Mouse (Mus musculus) retina, embryonic 14.5 days (tissue): ENCODE measurements at regions not wholly inside any gene's neighbourhood (a gene's known extent, or its start where the extent isn't known, plus 50 kb on each side); places are given as distances from the start of the nearest gene placed in this dataset.
A peak's percentile ranks its signal among the peaks of the same experiment; 100 is the strongest.

Source experiments
- DNase-seq: peaks from one replicate; pipeline ENCODE4 v3.0.0-alpha.2; 2015; ENCODE audit warnings: low spot score

GRCm38 (mm10) chr9:47276303-47277005, 253.5 kb upstream of the Cadm1 start:
- DNase-seq, result peak; percentile 62

- no peak for DNase-seq
These were observed 250.6 kb upstream of the Cadm1 start for GRCm38 (mm10) chr9:47279410-47279809.

DNA sequence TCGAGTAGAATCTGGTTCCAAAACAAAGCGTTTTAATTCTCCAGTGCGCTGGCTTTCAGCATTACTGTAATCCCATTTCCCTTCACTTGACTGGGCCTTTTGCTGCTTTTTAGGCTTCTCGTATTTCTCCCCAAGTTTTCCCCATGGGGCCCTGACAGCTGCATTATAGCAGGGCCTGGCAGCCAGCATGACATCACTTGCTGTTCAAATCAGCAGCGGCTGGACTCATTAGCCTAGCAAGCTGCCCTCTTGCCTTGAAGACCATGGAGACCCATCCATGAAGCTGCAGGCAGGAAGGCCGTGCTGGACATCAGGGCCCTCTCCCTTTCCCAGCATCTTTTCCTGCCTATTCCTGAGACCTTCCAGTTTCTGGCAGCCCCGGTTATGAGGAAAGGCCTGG, 249.8 kb upstream of the Cadm1 start:
- DNase-seq, result peak; percentile 86

- peak; percentile 65 for DNase-seq
These were observed 249.4 kb upstream of the Cadm1 start for GRCm38 (mm10) chr9:47280598-47280997.

DNA sequence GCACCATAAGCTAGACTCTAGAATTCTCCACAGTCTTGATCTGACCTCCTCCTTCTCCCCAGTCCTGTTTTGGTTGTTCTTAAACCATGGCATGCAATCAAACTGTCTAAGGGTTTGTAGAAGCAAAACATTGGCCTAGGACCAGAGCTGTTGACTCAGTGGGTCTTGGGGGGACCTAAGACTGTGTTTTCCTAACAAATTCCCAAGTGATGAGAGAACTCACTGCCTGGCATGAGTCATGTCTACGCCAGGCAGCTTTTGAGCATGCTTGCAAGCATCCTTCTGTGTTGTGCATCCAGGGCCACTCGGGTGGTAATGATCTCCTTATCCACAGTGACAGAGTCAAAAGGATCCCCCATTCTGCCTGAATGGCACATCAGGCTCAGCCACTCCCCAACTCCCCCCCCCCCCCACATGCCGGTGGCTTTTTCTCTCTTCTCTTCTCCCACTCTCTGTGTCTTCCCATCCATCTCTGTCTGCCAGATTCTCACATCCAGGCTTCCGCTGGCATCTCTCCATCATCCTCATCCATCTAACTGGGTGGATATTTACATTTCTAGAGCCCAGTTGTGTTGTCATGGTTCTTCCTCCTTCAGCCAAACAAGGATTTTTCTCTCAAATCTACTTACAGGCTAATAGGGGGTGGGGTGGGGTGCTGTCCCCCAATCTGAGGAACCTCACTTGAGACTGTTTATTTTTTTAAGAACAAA, 246.1 kb upstream of the Cadm1 start:
- no peak for DNase-seq

DNA sequence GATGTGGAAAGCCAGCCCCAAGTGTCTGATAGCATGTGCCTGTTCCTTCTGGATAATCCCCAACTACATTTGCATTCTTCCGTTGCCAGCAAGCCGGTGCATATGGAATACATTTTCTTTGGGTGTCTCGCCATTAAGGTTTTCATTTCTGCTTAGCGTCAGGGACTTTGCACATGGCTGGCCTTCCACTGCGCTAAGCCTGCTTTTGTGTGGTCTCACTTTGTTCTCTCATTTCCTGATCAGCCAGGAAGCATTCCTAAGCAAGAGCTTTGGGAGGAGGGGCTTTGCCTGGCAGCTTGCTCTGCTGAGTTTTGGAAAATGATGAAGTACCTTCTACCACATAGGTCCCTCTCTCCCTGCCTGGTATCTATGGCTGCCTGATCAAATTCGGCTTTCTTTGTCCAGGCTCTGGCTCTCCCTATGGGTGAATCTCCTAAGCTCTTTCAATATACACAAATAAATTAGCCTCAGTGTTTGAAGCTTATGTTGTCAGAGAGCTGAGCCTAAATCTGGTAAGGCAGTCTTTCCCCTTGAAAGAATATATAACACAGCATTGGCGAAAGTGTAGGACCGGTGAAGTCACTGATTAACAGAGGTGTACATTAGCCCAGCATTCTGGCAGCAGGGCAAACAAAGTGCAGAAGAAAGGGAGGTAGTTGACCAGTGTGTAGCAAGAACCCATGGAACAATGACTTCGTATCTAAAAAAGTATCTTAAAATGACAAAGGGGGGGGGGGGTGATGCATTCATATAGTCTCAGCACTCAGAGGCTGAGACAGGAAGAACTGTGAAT, 242.8 kb upstream of the Cadm1 start:
- peak; percentile 65 for DNase-seq

GRCm38 (mm10) chr9:47288587-47289199, 241.3 kb upstream of the Cadm1 start:
- DNase-seq, result no peak

DNA sequence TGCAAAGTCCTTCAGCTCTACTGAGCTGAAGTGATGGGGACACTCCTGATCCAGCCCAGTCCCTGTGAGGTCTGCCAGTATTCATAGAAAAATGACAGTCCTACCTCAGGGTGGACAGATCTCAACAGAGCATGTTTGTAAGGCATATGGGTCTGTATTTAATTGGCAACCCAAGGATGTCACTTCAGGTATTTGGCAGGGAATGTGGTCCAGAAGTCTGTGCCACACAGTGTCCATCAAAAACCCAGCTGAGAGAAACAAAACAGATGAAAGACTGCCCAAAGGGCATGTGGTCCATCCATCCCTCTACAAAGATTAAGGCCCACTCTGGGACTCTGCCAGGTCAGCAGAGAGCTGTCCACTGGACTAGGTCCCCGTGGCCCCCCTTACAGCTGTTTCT, 229.3 kb upstream of the Cadm1 start:
- no peak for DNase-seq

GRCm38 (mm10) chr9:47307125-47307751, 222.7 kb upstream of the Cadm1 start:
- DNase-seq, result no peak

GRCm38 (mm10) chr9:47307752-47308500, 222.0 kb upstream of the Cadm1 start:
- DNase-seq, result peak; percentile 56

DNA sequence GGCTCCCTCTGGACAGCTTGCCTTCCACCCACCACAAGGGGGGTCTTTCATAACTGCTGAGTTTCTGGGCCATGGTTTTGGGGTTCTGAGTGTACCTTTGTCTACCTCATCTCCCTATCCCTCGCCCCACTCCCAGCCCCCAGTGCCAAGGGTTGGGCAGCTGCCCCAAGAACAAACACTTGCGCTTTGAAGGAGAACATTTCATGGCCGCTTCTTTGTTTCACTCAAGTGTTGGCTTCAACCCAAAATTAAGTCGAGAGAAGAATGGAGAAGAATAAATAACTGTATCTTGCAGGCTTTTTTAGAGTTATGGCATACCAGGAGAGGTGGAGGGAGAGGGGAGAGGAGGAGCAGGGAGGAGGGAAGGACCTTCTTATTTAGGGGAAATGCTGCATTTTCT, 216.5 kb upstream of the Cadm1 start:
- no peak for DNase-seq

GRCm38 (mm10) chr9:47314236-47314635, 215.7 kb upstream of the Cadm1 start:
- DNase-seq, result no peak

GRCm38 (mm10) chr9:47320345-47320744, 209.6 kb upstream of the Cadm1 start:
- DNase-seq, result no peak

- no peak for DNase-seq
These were observed 208.7 kb upstream of the Cadm1 start for GRCm38 (mm10) chr9:47321106-47321789.

DNA sequence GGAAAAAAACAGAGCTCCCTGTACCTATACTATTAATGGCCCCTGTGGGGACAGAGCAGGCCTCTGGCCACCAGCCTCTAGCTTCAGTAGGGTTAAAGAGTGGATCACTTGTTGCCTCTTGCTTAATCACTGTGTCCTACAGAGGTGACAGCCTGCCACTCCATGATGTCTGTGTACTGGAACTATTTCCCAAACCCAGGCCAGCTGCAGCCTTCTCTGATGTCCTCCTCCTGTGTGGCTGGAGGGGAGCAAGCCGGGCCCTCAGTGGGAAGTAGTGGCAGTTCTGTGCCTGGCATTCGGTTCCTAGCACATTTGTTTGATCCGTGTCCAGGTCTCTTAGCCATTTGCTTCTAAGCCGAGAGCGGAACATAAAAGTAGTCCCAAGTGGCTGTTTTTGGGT, 207.7 kb upstream of the Cadm1 start:
- no peak for DNase-seq

DNA sequence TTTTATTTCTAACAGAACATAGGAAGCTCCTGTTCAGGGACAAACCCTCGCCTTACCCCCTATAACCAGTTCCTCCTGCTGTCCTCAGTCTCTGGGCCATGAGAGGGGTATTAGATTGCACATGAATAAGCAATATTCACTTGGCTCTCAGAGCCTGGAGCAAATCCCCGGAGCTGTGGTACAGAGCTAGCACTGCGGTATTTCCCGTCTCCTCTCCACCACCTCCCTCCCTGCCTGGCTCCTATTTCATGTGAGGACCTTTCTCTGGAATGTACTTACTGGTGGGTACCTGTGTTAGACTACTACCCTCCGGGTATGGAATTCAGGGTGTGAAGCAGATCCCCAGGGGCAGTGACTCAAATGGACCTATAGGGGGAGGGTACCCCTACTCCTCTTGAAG, 206.9 kb upstream of the Cadm1 start:
- peak; percentile 44 for DNase-seq

- DNase-seq, result no peak
These were observed 202.4 kb upstream of the Cadm1 start for GRCm38 (mm10) chr9:47327575-47327974.

GRCm38 (mm10) chr9:47332929-47333328, 197.0 kb upstream of the Cadm1 start:
- DNase-seq, result no peak

- DNase-seq, result peak; percentile 54
These were observed 191.8 kb upstream of the Cadm1 start for GRCm38 (mm10) chr9:47338221-47338620.

DNA sequence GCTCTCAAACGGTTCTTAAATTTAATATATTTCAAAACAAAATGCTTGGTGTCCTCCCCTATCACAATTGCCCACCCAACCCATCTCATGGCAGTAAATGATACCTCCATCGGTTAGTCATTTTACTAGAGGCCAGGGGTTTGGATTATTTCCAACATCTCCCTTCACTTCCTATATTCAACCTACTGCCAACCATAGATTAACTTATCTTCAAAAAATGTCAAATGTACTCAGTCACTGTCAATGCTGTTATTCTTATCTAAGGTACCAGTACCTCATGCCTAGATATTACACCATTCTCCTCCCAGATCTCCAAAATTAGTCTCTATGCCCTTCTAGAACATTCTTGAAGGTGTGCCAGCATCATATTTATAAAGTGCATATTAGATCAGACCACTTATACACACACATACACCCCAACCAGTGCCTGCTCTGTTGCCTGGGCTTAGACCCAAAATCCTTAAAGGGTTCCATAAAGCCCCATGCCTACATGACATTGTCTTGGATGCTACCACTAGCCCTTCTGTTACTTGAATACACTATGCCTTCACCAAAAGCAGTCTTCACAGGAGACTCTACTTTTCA, 183.4 kb upstream of the Cadm1 start:
- no peak for DNase-seq
